Mouse (Mus musculus) embryo, embryonic 10 days (tissue): ENCODE results near the gene Chd1.

Source experiments
- DNase-seq: peaks from one replicate; pipeline ENCODE4 v3.0.0-alpha.2; 2015; ENCODE audit warnings: low spot score

Chd1 gene

GRCm38 (mm10) chr17:15704475-15705300 is at the start of gene Chd1:
Gene Chd1, plus strand, starts transcription at chr17:15704967.
- peak; percentile 93 for DNase-seq

- peak; percentile 80 for DNase-seq
Observed at GRCm38 (mm10) chr17:15656881-15657607, 47.7 kb upstream of the Chd1 start.

- no peak for DNase-seq
Observed at GRCm38 (mm10) chr17:15672870-15673269, 31.9 kb upstream of the Chd1 start.

- DNase-seq, result peak; percentile 34
Observed at GRCm38 (mm10) chr17:15677970-15678645, 26.7 kb upstream of the Chd1 start.

- DNase-seq, result no peak
Observed at GRCm38 (mm10) chr17:15679966-15680630, 24.7 kb upstream of the Chd1 start.

- DNase-seq, result no peak
Observed at GRCm38 (mm10) chr17:15680661-15681060, 24.1 kb upstream of the Chd1 start.

- DNase-seq, result no peak
Observed at GRCm38 (mm10) chr17:15686396-15686795, 18.4 kb upstream of the Chd1 start.

GRCm38 (mm10) chr17:15690304-15690703 is 14.5 kb upstream of the Chd1 start:
- no peak for DNase-seq

GRCm38 (mm10) chr17:15695566-15695965 is 9.2 kb upstream of the Chd1 start:
- DNase-seq, result no peak

- DNase-seq, result no peak
Observed at GRCm38 (mm10) chr17:15698956-15699355, 5.8 kb upstream of the Chd1 start.

- no peak for DNase-seq
Observed at GRCm38 (mm10) chr17:15701505-15701904, 3.3 kb upstream of the Chd1 start.

- DNase-seq, result no peak
Observed at GRCm38 (mm10) chr17:15704158-15704474, 651 bp upstream of the Chd1 start.

GRCm38 (mm10) chr17:15705303-15706284 is 827 bp downstream of the Chd1 start:
- DNase-seq, result peak; percentile 47

GRCm38 (mm10) chr17:15714507-15714906 is 9.7 kb downstream of the Chd1 start:
- DNase-seq, result no peak

GRCm38 (mm10) chr17:15715013-15715902 is 10.5 kb downstream of the Chd1 start:
- DNase-seq, result peak; percentile 28

GRCm38 (mm10) chr17:15715940-15716339 is 11.2 kb downstream of the Chd1 start:
- no peak for DNase-seq

GRCm38 (mm10) chr17:15720841-15721240 is 16.1 kb downstream of the Chd1 start:
- no peak for DNase-seq

GRCm38 (mm10) chr17:15723291-15723690 is 18.5 kb downstream of the Chd1 start:
- DNase-seq, result no peak

- DNase-seq, result peak; percentile 26
Observed at GRCm38 (mm10) chr17:15723866-15724475, 19.2 kb downstream of the Chd1 start.

- DNase-seq, result no peak
Observed at GRCm38 (mm10) chr17:15731706-15732105, 26.9 kb downstream of the Chd1 start.
